Mouse (Mus musculus) thymus, adult 2 months (tissue): ENCODE measurements around the gene Adam8. TPM values are rescaled to one million over a fixed set of nuclear protein-coding genes. Genes with fewer than 3 reads are reported as not detected.

Source experiments
- DNase-seq: peaks from one replicate; pipeline ENCODE4 v3.0.0; 2021
- H3K27ac ChIP-seq: fragments of 200-500 bp; 2 replicates; pipeline ENCODE4 v1.5.1; 2012; ENCODE audit warnings: low read length, control low read depth; ENCODE audit not compliant: control insufficient read depth, insufficient read depth
- H3K27me3 ChIP-seq: fragments of 200-500 bp; 2 replicates; pipeline ENCODE4 v1.6.1; 2012; ENCODE audit warnings: mild to moderate bottlenecking, low read length, moderate library complexity, mixed read lengths; ENCODE audit not compliant: control insufficient read depth, insufficient read depth
- H3K36me3 ChIP-seq: fragments of 200-500 bp; 2 replicates; pipeline ENCODE4 v1.6.1; 2012; ENCODE audit warnings: mild to moderate bottlenecking, low read length, moderate library complexity; ENCODE audit not compliant: control insufficient read depth, insufficient read depth
- H3K4me1 ChIP-seq: fragments of 200-500 bp; replicated peaks from 2 replicates; pipeline ENCODE4 v1.6.1; 2012; ENCODE audit warnings: low read length; ENCODE audit not compliant: control insufficient read depth, insufficient read depth
- H3K4me3 ChIP-seq: fragments of 200-500 bp; 2 replicates; pipeline ENCODE4 v1.5.1; 2012; ENCODE audit warnings: mild to moderate bottlenecking, low read length, control low read depth, moderate library complexity; ENCODE audit not compliant: control insufficient read depth, insufficient read depth
- CTCF ChIP-seq: fragments of 200-500 bp; IDR thresholded peaks from 2 replicates; pipeline ENCODE4 v1.5.1; 2012; ENCODE audit warnings: mild to moderate bottlenecking, control low read depth, low read length, moderate library complexity, borderline replicate concordance; ENCODE audit not compliant: control insufficient read depth, poor library complexity, insufficient read depth; ENCODE audit errors: extremely low read depth
- POLR2A ChIP-seq: fragments of 200-500 bp; IDR thresholded peaks from 2 replicates; pipeline ENCODE4 v1.6.1; 2012; ENCODE audit warnings: mild to moderate bottlenecking, low read length, control low read depth, moderate library complexity; ENCODE audit not compliant: control insufficient read depth, poor library complexity, insufficient read depth; ENCODE audit errors: extremely low read depth
- WGBS: fragments of 180-500 bp; shearing (Covaris S2); methylation state at CpG from one replicate; pipeline ENCODE4 v1.1.7; 2018; 5-methylcytosine and 5-hydroxymethylcytosine counted together
- polyA plus RNA-seq: library from polyadenylated mRNA; depleted of rRNA; stranded (reverse); fragments of >200 nt; gene quantifications from 2 replicates; pipeline ENCODE4 v1.2.3, GENCODE M21; 2012

Adam8 gene
- polyA plus RNA-seq, 1 experiment: 37.6 TPM

GRCm38 (mm10) chr7:139971436-139971835 lies 20.9 kb downstream of the Adam8 start:
- 15% methylated on average over 6 of the region's 6 CpGs for WGBS
- no peaks in the 10 kb centered on the region for H3K36me3 ChIP-seq
- peaks cover 22% of the 10 kb centered on the region for H3K4me1 ChIP-seq
- H3K4me3 ChIP-seq: no peak overlapping the region
- DNase-seq: no peak
- TF ChIP-seq POLR2A (no peak), CTCF (no peak)
- H3K27ac ChIP-seq: peak overlapping the region; percentile 36; the same call in 1 of the 2 replicates
- no peaks in the 10 kb centered on the region for H3K27me3 ChIP-seq

DNA sequence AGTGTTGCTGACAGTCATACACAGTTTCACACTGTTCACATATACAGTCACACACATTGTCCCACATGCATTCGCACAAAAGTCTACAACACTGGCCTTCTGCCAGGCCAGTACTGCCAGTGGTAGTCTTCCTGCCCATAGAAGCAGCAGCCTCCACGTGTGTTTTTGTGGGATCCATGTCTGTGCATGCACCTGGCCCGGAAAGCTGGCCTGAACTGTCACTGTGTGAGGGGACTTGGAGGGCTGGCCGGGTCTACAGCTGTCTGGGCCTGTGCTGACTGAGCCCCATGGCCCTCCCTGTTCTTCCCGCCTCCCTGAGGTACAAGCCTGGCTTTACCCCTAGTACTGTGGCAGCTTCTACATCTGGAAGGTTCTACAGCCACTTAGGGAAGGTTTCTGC lies 21.4 kb downstream of the Adam8 start:
- peaks cover 22% of the 10 kb centered on the region for H3K4me1 ChIP-seq
- H3K4me3 ChIP-seq: no peak overlapping the region
- WGBS: 19% methylated on average over 5 of the region's 5 CpGs
- 0 out of 2 replicates have a peak overlapping the region, but pooled peaks have one; percentile 36 for H3K27ac ChIP-seq
- DNase-seq: no peak
- H3K36me3 ChIP-seq: no peaks in the 10 kb centered on the region
- no peaks in the 10 kb centered on the region for H3K27me3 ChIP-seq
- no peak for TF ChIP-seq POLR2A
- TF ChIP-seq CTCF: no peak

DNA sequence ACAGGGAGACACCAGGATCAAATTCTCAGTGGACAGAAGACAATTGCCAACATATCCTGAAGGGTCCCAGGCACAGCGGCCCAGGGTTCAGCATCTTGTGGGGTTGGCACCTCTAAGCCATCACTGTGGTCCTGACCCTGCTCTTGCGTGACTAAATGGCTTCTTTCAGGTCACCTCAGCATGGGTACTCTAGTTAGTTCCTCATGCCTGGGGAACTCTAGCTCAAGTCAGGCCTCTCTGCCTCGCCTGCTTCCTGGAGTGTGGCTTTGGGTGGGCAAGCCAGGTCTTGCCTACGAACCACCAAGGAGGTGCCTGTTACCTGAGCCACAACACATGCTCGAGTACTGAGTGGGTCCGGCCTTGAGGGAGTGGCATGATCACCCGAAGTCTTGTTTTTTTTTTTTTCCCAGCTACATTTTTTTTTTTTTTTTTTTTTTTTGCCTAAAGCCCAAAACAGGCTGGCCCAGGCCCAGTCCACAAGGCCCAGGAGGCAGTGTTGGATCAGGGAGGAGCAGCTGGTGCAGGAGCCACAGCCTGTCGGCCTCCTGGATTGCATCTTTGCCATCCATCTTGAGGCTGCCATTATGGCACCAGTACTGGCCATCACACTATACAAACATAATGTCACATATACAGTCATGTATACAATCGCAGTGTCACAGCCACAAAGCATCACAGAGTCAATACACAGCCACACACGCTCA lies 22.0 kb downstream of the Adam8 start:
- TF ChIP-seq CTCF (no peak), POLR2A (no peak)
- no peaks in the 10 kb centered on the region for H3K27me3 ChIP-seq
- H3K4me1 ChIP-seq: peaks cover 22% of the 10 kb centered on the region
- no peak for DNase-seq
- no peak overlapping the region for H3K27ac ChIP-seq
- 64% methylated on average over 10 of the region's 10 CpGs for WGBS
- no peaks in the 10 kb centered on the region for H3K36me3 ChIP-seq
- H3K4me3 ChIP-seq: no peak overlapping the region

DNA sequence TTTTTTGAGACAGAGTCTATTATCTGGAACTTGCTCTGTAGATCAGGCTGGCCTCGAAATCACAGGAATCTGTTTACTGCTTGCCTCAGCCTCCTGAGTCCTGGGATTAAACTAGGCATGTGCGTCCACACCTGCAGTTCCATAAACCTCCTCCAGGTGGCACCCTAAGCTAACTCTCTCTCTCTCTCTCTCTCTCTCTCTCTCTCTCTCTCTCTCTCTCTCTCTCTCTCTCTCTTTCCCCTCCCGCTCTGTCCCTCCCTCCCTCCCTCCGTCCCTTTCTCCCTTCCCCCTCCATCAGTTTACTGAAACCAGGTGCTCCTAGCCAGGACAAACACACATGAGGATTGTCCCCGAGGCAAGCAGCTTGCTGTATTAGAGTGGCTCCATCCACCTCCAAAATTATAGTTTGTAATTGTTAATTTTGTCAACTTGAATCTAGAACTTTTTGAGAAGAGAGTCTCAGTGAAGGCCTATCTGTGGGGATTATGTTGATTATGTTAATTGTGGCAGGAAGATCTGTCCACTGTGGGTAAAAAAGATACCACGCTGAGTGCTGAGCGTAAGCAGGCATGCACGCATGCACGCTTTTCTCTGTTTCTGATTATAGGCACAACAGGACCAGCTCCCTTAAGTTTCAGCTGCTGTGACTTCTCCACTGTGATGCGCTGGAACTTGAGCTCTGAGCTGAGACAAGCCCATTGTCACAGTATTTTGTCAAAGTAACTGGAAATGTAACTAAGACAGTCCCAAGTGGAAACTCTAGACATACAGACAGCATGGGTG lies 22.8 kb downstream of the Adam8 start:
- H3K4me1 ChIP-seq: peaks cover 19% of the 10 kb centered on the region
- no peak overlapping the region for H3K27ac ChIP-seq
- peak; percentile 74 for DNase-seq
- H3K36me3 ChIP-seq: no peaks in the 10 kb centered on the region
- no peak overlapping the region for H3K4me3 ChIP-seq
- WGBS: 48% methylated on average over 10 of the region's 10 CpGs
- TF ChIP-seq POLR2A: no peak
- TF ChIP-seq CTCF: no peak
- no peaks in the 10 kb centered on the region for H3K27me3 ChIP-seq

DNA sequence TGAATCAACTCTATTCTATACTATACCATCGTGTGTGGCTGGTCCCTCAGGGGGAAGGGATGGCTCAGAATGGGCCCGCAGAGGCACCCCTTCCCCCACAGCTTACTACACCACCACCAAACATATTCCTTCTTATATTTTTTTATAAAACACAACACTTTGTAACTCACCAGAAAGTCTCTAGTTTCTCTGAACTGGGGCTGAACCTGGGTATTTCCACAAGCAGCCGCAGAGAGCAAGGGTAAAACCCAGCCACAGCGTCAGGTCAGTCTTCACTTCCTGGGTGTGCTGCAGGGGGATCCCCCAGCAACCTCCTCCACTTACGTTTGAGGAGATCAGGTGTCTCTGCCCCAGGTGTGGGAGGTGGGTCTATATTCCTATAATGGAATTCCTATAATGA lies 23.9 kb downstream of the Adam8 start:
- Histone ChIP-seq H3K36me3 (no peaks in the 10 kb centered on the region), H3K27me3 (no peaks in the 10 kb centered on the region), H3K4me3 (no peak overlapping the region), H3K27ac (no peak overlapping the region), H3K4me1 (peaks cover 11% of the 10 kb centered on the region)
- DNase-seq: no peak
- TF ChIP-seq POLR2A (no peak), CTCF (no peak)
- WGBS: 37% methylated on average over 5 of the region's 5 CpGs

DNA sequence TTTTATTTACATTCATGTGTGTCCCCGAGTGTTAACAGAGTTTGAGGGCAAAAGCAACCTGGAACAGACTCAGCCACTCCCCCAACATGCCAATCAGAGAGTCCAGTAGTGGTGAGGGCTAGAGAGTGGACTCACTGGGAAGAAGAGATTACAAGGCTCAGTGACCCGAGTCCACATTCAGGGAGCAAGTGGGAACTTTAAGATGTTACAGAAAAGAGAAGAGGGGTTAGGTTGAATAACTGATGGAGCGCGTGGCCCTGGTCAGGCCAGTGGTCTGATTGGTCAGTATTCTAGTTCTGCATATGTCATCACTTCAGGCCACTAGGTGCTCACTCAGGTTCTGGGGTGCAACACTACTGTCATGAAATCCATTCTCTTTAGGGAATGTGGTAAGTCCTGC lies 25.2 kb downstream of the Adam8 start:
- Histone ChIP-seq H3K27me3 (no peaks in the 10 kb centered on the region), H3K4me1 (peaks cover 11% of the 10 kb centered on the region), H3K36me3 (no peaks in the 10 kb centered on the region), H3K27ac (no peak overlapping the region), H3K4me3 (no peak overlapping the region)
- WGBS: 75% methylated on average over 4 of the region's 4 CpGs
- no peak for DNase-seq
- TF ChIP-seq POLR2A (no peak), CTCF (no peak)
